Mouse (Mus musculus) cortical plate, adult 2 months (tissue): ENCODE data around the gene Agap2.

ENCODE experiments used
- CTCF ChIP-seq: fragments of 200-500 bp; IDR thresholded peaks from 2 replicates; pipeline ENCODE4 v1.5.1; 2011; ENCODE audit warnings: mild to moderate bottlenecking, control low read depth, low read length; ENCODE audit not compliant: insufficient read depth; ENCODE audit errors: extremely low read depth
- POLR2A ChIP-seq: fragments of 200-500 bp; IDR thresholded peaks from 2 replicates; pipeline ENCODE4 v1.6.1; 2011; ENCODE audit warnings: mild to moderate bottlenecking, low read length, control low read depth; ENCODE audit not compliant: insufficient read depth; ENCODE audit errors: extremely low read depth

DNA sequence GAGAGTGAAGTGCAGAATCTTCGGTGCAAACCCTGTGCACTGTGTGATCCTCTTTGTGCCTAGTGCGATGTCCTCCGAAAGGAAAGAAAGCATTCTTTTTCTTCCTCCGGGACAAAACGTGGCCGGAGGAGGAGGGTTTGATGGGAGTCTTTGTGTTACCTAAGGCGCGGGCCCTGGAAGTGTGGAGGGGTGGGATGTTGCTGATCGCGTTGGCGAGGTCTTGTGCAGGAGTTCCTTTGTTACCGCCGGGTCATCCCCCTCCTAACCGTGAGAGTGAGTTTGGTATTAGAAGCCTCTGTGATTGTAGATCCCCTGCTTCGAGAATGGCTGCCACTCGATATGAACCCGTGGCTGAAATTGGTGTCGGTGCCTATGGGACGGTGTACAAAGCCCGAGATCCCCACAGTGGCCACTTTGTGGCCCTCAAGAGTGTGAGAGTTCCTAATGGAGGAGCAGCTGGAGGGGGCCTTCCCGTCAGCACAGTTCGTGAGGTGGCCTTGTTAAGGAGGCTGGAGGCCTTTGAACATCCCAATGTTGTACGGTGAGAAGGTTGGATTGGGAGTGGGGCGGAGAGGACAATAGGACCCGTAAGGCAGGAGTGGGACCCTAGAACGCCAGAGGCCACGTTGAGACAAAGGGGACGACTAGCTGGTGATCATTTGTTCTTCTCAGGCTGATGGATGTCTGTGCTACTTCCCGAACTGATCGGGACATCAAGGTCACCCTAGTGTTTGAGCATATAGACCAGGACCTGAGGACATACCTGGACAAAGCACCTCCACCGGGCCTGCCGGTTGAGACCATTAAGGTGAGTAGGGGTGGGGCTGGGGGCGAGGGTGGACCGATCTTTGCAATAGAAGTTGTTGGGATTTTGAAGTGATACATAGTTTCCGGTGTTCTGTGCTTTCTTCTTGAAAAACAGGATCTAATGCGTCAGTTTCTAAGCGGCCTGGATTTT lies 10.9 kb upstream of the Agap2 start:
- TF ChIP-seq POLR2A (no peak), CTCF (no peak)
